Mouse (Mus musculus) liver, embryonic 14.5 days (tissue): ENCODE results near the gene Pnp.
"Not testable (repeated sequence)": the region's sequence is repeated elsewhere in the genome, so short reads cannot be mapped to it uniquely, and the experiment has no call there.

Source experiments
- CTCF ChIP-seq: IDR thresholded peaks from 2 replicates; pipeline ENCODE4 v1.5.1; 2016; ENCODE audit warnings: antibody characterized with exemption, low read depth, control low read depth
- EP300 ChIP-seq: IDR thresholded peaks from 2 replicates; pipeline ENCODE4 v1.6.1; 2016; ENCODE audit warnings: antibody characterized with exemption, low read depth

- not testable (repeated sequence) for TF ChIP-seq CTCF, EP300
These were observed 14.2 kb downstream of the Pnp start for GRCm38 (mm10) chr14:50945081-50945480.
